Mouse (Mus musculus) CH12.LX (cell line): ENCODE data around the gene Nim1k. TPM values are rescaled to one million over a fixed set of nuclear protein-coding genes. Genes with fewer than 3 reads are reported as not detected.
A peak's percentile ranks its signal among the peaks of the same experiment; 100 is the strongest.

Experiments
- DNase-seq: peaks from one replicate; pipeline ENCODE4 v3.0.0-alpha.2; 2013; ENCODE audit errors: extremely low read depth
- H3K27ac ChIP-seq: 2 replicates; pipeline ENCODE4 v1.5.1; 2012; ENCODE audit warnings: low read depth, mild to moderate bottlenecking, control low read depth, moderate library complexity; ENCODE audit not compliant: insufficient read depth
- H3K27me3 ChIP-seq: replicated peaks from 2 replicates; pipeline ENCODE3; 2012; ENCODE audit warnings: inconsistent platforms
- H3K36me3 ChIP-seq, 2 experiments: replicated peaks in 1 of 2; 2 replicates each; pipeline versions ENCODE3 to v1.6.1; 2012; ENCODE audit warnings: inconsistent platforms in 1 of 2, low read length in 1 of 2, mild to moderate bottlenecking in 1 of 2, mixed read lengths in 1 of 2, moderate library complexity in 1 of 2; ENCODE audit not compliant: control insufficient read depth in 1 of 2, insufficient read depth in 1 of 2
- H3K4me1 ChIP-seq, 2 experiments: 2 replicates each; pipeline ENCODE4 v1.6.1; 2012; ENCODE audit warnings: inconsistent platforms in 1 of 2, moderate library complexity in 1 of 2; ENCODE audit not compliant: insufficient read depth in 2 of 2, control insufficient read depth in 1 of 2
- H3K4me2 ChIP-seq: 2 replicates; pipeline ENCODE4 v1.6.1; 2012; ENCODE audit warnings: low read depth, mild to moderate bottlenecking, control low read depth; ENCODE audit not compliant: poor library complexity, insufficient read depth, severe bottlenecking
- H3K4me3 ChIP-seq, 3 experiments: fragments of 150-350 bp in 1 of 3; sonication (generic) in 1 of 3; replicated peaks in 1 of 3; 2 replicates each; pipeline versions ENCODE3 to v1.5.1; 2011 to 2012; ENCODE audit warnings: low read depth in 2 of 3, low read length in 2 of 3, mild to moderate bottlenecking in 2 of 3, moderate library complexity in 2 of 3, control low read depth in 1 of 3, improper control_type of control experiment in 1 of 3, inconsistent platforms in 1 of 3, mixed read lengths in 1 of 3; ENCODE audit not compliant: poor library complexity in 1 of 3
- H3K79me2 ChIP-seq: replicated peaks from 2 replicates; pipeline ENCODE4 v1.6.1; 2012; ENCODE audit warnings: mild to moderate bottlenecking, moderate library complexity; ENCODE audit not compliant: control insufficient read depth, poor library complexity, insufficient read depth, severe bottlenecking; ENCODE audit errors: extremely low read depth
- H3K9ac ChIP-seq: 2 replicates; pipeline ENCODE4 v1.6.1; 2012; ENCODE audit warnings: low read depth, mild to moderate bottlenecking, control low read depth, moderate library complexity; ENCODE audit not compliant: insufficient read depth
- H3K9me3 ChIP-seq: replicated peaks from 2 replicates; pipeline ENCODE3; 2012; ENCODE audit warnings: low read length, inconsistent platforms, mixed read lengths
- BHLHE40 ChIP-seq: IDR thresholded peaks from 2 replicates; pipeline ENCODE4 v1.6.1; 2011; ENCODE audit warnings: mild to moderate bottlenecking, low read depth, low read length, improper control_type of control experiment
- CHD1 ChIP-seq: IDR thresholded peaks from 2 replicates; pipeline ENCODE4 v1.6.1; 2012; ENCODE audit warnings: low read depth, low read length, improper control_type of control experiment, inconsistent platforms
- CHD2 ChIP-seq: IDR thresholded peaks from 2 replicates; pipeline ENCODE4 v1.6.1; 2011; ENCODE audit warnings: low read length, improper control_type of control experiment
- CTCF ChIP-seq, 2 experiments: IDR thresholded peaks in 1 of 2; conservative IDR thresholded peaks in 1 of 2; 2 replicates each; pipeline ENCODE4 v1.5.1; 2011 to 2012; ENCODE audit warnings: low read depth in 2 of 2, low read length in 2 of 2, improper control_type of control experiment in 1 of 2, inconsistent platforms in 1 of 2, mild to moderate bottlenecking in 1 of 2, moderate library complexity in 1 of 2
- E2F4 ChIP-seq: IDR thresholded peaks from 2 replicates; pipeline ENCODE4 v1.6.1; 2011; ENCODE audit warnings: low read depth, low read length, improper control_type of control experiment; ENCODE audit not compliant: insufficient replicate concordance
- ELF1 ChIP-seq: IDR thresholded peaks from 2 replicates; pipeline ENCODE4 v1.6.1; 2014; ENCODE audit warnings: low read depth, mild to moderate bottlenecking, inconsistent platforms, low read length, improper control_type of control experiment
- EP300 ChIP-seq: IDR thresholded peaks from 2 replicates; pipeline ENCODE4 v1.6.1; 2011; ENCODE audit warnings: low read length, improper control_type of control experiment
- ETS1 ChIP-seq: conservative IDR thresholded peaks from 2 replicates; pipeline ENCODE4 v1.6.1; 2012; ENCODE audit warnings: low read depth, mild to moderate bottlenecking, inconsistent platforms, low read length, improper control_type of control experiment, moderate library complexity
- GABPA ChIP-seq: IDR thresholded peaks from 2 replicates; pipeline ENCODE4 v1.6.1; 2012; ENCODE audit warnings: low read depth, low read length, improper control_type of control experiment, inconsistent platforms; ENCODE audit not compliant: insufficient replicate concordance
- HCFC1 ChIP-seq: IDR thresholded peaks from 2 replicates; pipeline ENCODE4 v1.6.1; 2012; ENCODE audit warnings: low read depth, mild to moderate bottlenecking, inconsistent platforms, low read length, improper control_type of control experiment
- IRF4 ChIP-seq: IDR thresholded peaks from 2 replicates; pipeline ENCODE4 v1.6.1; 2014; ENCODE audit warnings: low read depth, mild to moderate bottlenecking, inconsistent platforms, low read length, improper control_type of control experiment
- JUN ChIP-seq: IDR thresholded peaks from 2 replicates; pipeline ENCODE4 v1.6.1; 2011; ENCODE audit warnings: low read depth, mild to moderate bottlenecking, low read length, improper control_type of control experiment, moderate library complexity; ENCODE audit not compliant: insufficient read depth
- JUND ChIP-seq: conservative IDR thresholded peaks from 2 replicates; pipeline ENCODE4 v1.6.1; 2011; ENCODE audit warnings: low read depth, low read length, improper control_type of control experiment
- KAT2A ChIP-seq: IDR thresholded peaks from 2 replicates; pipeline ENCODE4 v1.6.1; 2012; ENCODE audit warnings: low read length, improper control_type of control experiment, inconsistent platforms; ENCODE audit not compliant: insufficient replicate concordance
- MAFK ChIP-seq: IDR thresholded peaks from 2 replicates; pipeline ENCODE4 v1.6.1; 2011; ENCODE audit warnings: low read length, improper control_type of control experiment; ENCODE audit not compliant: insufficient replicate concordance
- MAX ChIP-seq: IDR thresholded peaks from 2 replicates; pipeline ENCODE4 v1.6.1; 2011; ENCODE audit warnings: low read length, improper control_type of control experiment
- MAZ ChIP-seq: IDR thresholded peaks from 2 replicates; pipeline ENCODE4 v1.6.1; 2012; ENCODE audit warnings: low read depth, mild to moderate bottlenecking, inconsistent platforms, low read length, improper control_type of control experiment, moderate library complexity
- MEF2A ChIP-seq: IDR thresholded peaks from 2 replicates; pipeline ENCODE4 v1.6.1; 2014; ENCODE audit warnings: low read depth, mild to moderate bottlenecking, inconsistent platforms, low read length, improper control_type of control experiment, borderline replicate concordance
- MXI1 ChIP-seq: IDR thresholded peaks from 2 replicates; pipeline ENCODE4 v1.6.1; 2011; ENCODE audit warnings: mild to moderate bottlenecking, low read depth, low read length, improper control_type of control experiment
- MYC ChIP-seq: IDR thresholded peaks from 2 replicates; pipeline ENCODE4 v1.6.1; 2011; ENCODE audit warnings: low read depth, mild to moderate bottlenecking, improper control_type of control experiment, low read length
- NELFE ChIP-seq: IDR thresholded peaks from 2 replicates; pipeline ENCODE4 v1.6.1; 2011; ENCODE audit warnings: low read depth, low read length, improper control_type of control experiment
- NRF1 ChIP-seq: IDR thresholded peaks from 2 replicates; pipeline ENCODE4 v1.6.1; 2014; ENCODE audit warnings: low read depth, mild to moderate bottlenecking, inconsistent platforms, low read length, improper control_type of control experiment, moderate library complexity
- PAX5 ChIP-seq: IDR thresholded peaks from 2 replicates; pipeline ENCODE4 v1.6.1; 2012; ENCODE audit warnings: low read length, inconsistent platforms, mixed read lengths
- POLR2A ChIP-seq: IDR thresholded peaks from 2 replicates; pipeline ENCODE4 v1.6.1; 2011; ENCODE audit warnings: low read depth, mild to moderate bottlenecking, improper control_type of control experiment, low read length
- POLR2AphosphoS2 ChIP-seq: IDR thresholded peaks from 2 replicates; pipeline ENCODE4 v1.6.1; 2011; ENCODE audit warnings: low read depth, low read length, improper control_type of control experiment
- RAD21 ChIP-seq: IDR thresholded peaks from 2 replicates; pipeline ENCODE4 v1.6.1; 2011; ENCODE audit warnings: low read depth, mild to moderate bottlenecking, low read length, improper control_type of control experiment, moderate library complexity
- RCOR1 ChIP-seq: conservative IDR thresholded peaks from 2 replicates; pipeline ENCODE4 v1.6.1; 2012; ENCODE audit warnings: low read depth, mild to moderate bottlenecking, inconsistent platforms, low read length, improper control_type of control experiment
- SIN3A ChIP-seq: IDR thresholded peaks from 2 replicates; pipeline ENCODE4 v1.6.1; 2012; ENCODE audit warnings: low read length, improper control_type of control experiment, inconsistent platforms
- SMC3 ChIP-seq: IDR thresholded peaks from 2 replicates; pipeline ENCODE4 v1.6.1; 2011; ENCODE audit warnings: low read depth, low read length, improper control_type of control experiment
- TBP ChIP-seq: conservative IDR thresholded peaks from 2 replicates; pipeline ENCODE4 v1.6.1; 2011; ENCODE audit warnings: low read depth, low read length, improper control_type of control experiment
- TCF12 ChIP-seq: IDR thresholded peaks from 2 replicates; pipeline ENCODE4 v1.6.1; 2014; ENCODE audit warnings: low read depth, mild to moderate bottlenecking, inconsistent platforms, low read length, improper control_type of control experiment
- UBTF ChIP-seq: IDR thresholded peaks from 2 replicates; pipeline ENCODE4 v1.6.1; 2012; ENCODE audit warnings: low read depth, mild to moderate bottlenecking, inconsistent platforms, low read length, improper control_type of control experiment, moderate library complexity
- USF1 ChIP-seq: IDR thresholded peaks from 2 replicates; pipeline ENCODE4 v1.6.1; 2014; ENCODE audit warnings: low read depth, mild to moderate bottlenecking, inconsistent platforms, low read length, improper control_type of control experiment
- USF2 ChIP-seq: conservative IDR thresholded peaks from 2 replicates; pipeline ENCODE4 v1.6.1; 2011; ENCODE audit warnings: low read depth, low read length, improper control_type of control experiment
- ZC3H11A ChIP-seq: IDR thresholded peaks from 2 replicates; pipeline ENCODE4 v1.6.1; 2012; ENCODE audit warnings: low read depth, mild to moderate bottlenecking, inconsistent platforms, low read length, improper control_type of control experiment
- ZKSCAN1 ChIP-seq: IDR thresholded peaks from 2 replicates; pipeline ENCODE4 v1.6.1; 2012; ENCODE audit warnings: low read depth, inconsistent platforms, low read length, improper control_type of control experiment, borderline replicate concordance
- ZMIZ1 ChIP-seq: IDR thresholded peaks from 2 replicates; pipeline ENCODE4 v1.6.1; 2012; ENCODE audit warnings: low read depth, mild to moderate bottlenecking, inconsistent platforms, low read length, improper control_type of control experiment
- ZNF384 ChIP-seq: IDR thresholded peaks from 2 replicates; pipeline ENCODE4 v1.6.1; 2012; ENCODE audit warnings: low read depth, low read length, improper control_type of control experiment, inconsistent platforms
- dilution Hi-C: fragments of 300-500 bp; cut with MboI; formaldehyde crosslinking; loops from 2 replicates; pipeline ENCODE4 v1.14.3; 2020; ENCODE audit warnings: low sequenced_read_pairs; ENCODE audit not compliant: extremely low pct_unique_long_range_greater_than_20kb, extremely low pct_ligation_motif_present
- in situ Hi-C: fragments of 300-500 bp; cut with MboI; formaldehyde crosslinking; loops from 3 replicates; pipeline ENCODE4 v1.14.3; 2019; ENCODE audit warnings: low sequenced_read_pairs, low pct_ligation_motif_present, low pct_unique_long_range_greater_than_20kb, mixed read lengths
- polyA plus RNA-seq: library from polyadenylated mRNA; unstranded; fragments of >175 nt; gene quantifications from 2 replicates; pipeline ENCODE4 v1.2.1, GENCODE M21; 2012; ENCODE audit warnings: low read depth; ENCODE audit not compliant: insufficient read length
- total RNA-seq, 2 experiments: library from RNA; depleted of rRNA; stranded (reverse); fragments of 300-350 nt in 1 of 2; fragments of >200 nt in 1 of 2; gene quantifications; 2 replicates each; pipeline ENCODE4 v1.2.3; 2012 to 2014

Nim1k gene
- total and polyA plus RNA-seq, 3 experiments, result 0.04 to 0.16 (median 0.09) TPM

GRCm38 (mm10) chr13:119790761-119791579, 35.3 kb upstream of the Nim1k start, which contains the start of gene Zfp131:
Gene Zfp131, minus strand, starts transcription at chr13:119790889.
- peak; percentile 94 for DNase-seq
- Histone ChIP-seq H3K36me3 (peaks cover 8 to 19% of the 10 kb centered on the region in 2 experiments), H3K27me3 (no peaks in the 10 kb centered on the region), H3K9me3 (no peaks in the 10 kb centered on the region), H3K4me2 (peak within 1 kb of the TSS; percentile 96), H3K9ac (peak within 1 kb of the TSS; percentile 98), H3K79me2 (peaks cover 24% of the 10 kb centered on the region), H3K27ac (peak within 1 kb of the TSS; percentile 73), H3K4me3 (peak within 1 kb of the TSS; percentile 74 to 91 (median 83)), H3K4me1 (peaks cover 3 to 27% of the 10 kb centered on the region in 2 experiments; a peak in 3 of 4 replicates)
- dilution Hi-C loops (no loop called here), in situ Hi-C loops (no loop called here)
- TF ChIP-seq CHD2, result peak; percentile 55; the same call in 1 of the 2 replicates
- no peak for TF ChIP-seq ETS1
- TF ChIP-seq MXI1, result peak; percentile 91
- no peak for TF ChIP-seq GABPA
- TF ChIP-seq E2F4, result no peak
- no peak for TF ChIP-seq ZC3H11A
- TF ChIP-seq RAD21, result no peak
- peak; percentile 18; the same call in 1 of the 2 replicates for TF ChIP-seq POLR2AphosphoS2
- no peak for TF ChIP-seq ZKSCAN1
- no peak for TF ChIP-seq CTCF (conservative IDR thresholded peaks at IDR 0.05 in 1 of 2, IDR thresholded peaks at IDR 0.05 in 1 of 2; ENCODE audit: low read depth in 2 of 2, low read length in 2 of 2)
- no peak for TF ChIP-seq MAFK
- TF ChIP-seq NELFE, result peak; percentile 73
- no peak for TF ChIP-seq USF1
- TF ChIP-seq JUND, result no peak
- no peak; the same call in 1 of the 2 replicates for TF ChIP-seq USF2
- TF ChIP-seq ZNF384, result no peak
- peak; percentile 74 for TF ChIP-seq ZMIZ1
- TF ChIP-seq SIN3A, result peak; percentile 81
- TF ChIP-seq HCFC1, result peak; percentile 71
- TF ChIP-seq TBP, result 0 out of 2 replicates have a peak, but pooled peaks have one; percentile 66
- TF ChIP-seq JUN, result no peak
- peak; percentile 96 for TF ChIP-seq POLR2A
- peak; percentile 46; the same call in 1 of the 2 replicates for TF ChIP-seq UBTF
- TF ChIP-seq CHD1, result no peak
- peak; percentile 96 for TF ChIP-seq MAZ
- peak; percentile 87 for TF ChIP-seq BHLHE40
- peak; percentile 79 for TF ChIP-seq TCF12
- peak; percentile 71 for TF ChIP-seq ELF1
- TF ChIP-seq PAX5, result no peak
- TF ChIP-seq MEF2A, result peak; percentile 64; the same call in 1 of the 2 replicates
- peak; percentile 65 for TF ChIP-seq NRF1
- peak; percentile 64; the same call in 1 of the 2 replicates for TF ChIP-seq IRF4
- 0 out of 2 replicates have a peak, but pooled peaks have one; percentile 47 for TF ChIP-seq RCOR1
- TF ChIP-seq MAX, result peak; percentile 87; the same call in 1 of the 2 replicates
- peak; percentile 76; the same call in 1 of the 2 replicates for TF ChIP-seq KAT2A
- no peak for TF ChIP-seq SMC3
- TF ChIP-seq MYC, result peak; percentile 61; the same call in 1 of the 2 replicates
- TF ChIP-seq EP300, result 0 out of 2 replicates have a peak, but pooled peaks have one; percentile 15
